ENCODE assay signal across 16 mouse cellular contexts in genomic region chr10:67029297-67029696, GRCm38 (mm10).
A peak's percentile ranks its signal among the peaks of the same experiment; 100 is the strongest.
DNase-seq lines count a peak whose midpoint lies in the region; ATAC-seq and TF ChIP-seq lines count a peak whose summit lies in the region.
"Had no signal": no experiment of that assay in that cellular context is flagged by ENCODE, and none has a peak within 500 bp of the region (broad histone marks: within the 10 kb centered on the region; RNA-seq: fewer than 3 reads in every experiment).

No protein-coding gene starts in this region.

- ATAC-seq in kidney, postnatal 0 days (replicated peaks; ENCODE audit: low FRiP score, low read depth): peak; percentile 53; the same call in 1 of the 2 replicates
- no peak for ATAC-seq in limb, embryonic 14.5 days (ENCODE audit: low FRiP score, low read depth)
- ATAC-seq: CD4-positive, CD25-positive, alpha-beta regulatory T cell, adult 4 months had no signal

- TF ChIP-seq CTCF in lung, adult 2 months (IDR thresholded peaks at IDR 0.05; ENCODE audit: insufficient read depth, low read length): no peak
- TF ChIP-seq CTCF in kidney, postnatal 0 days (IDR thresholded peaks at IDR 0.05; ENCODE audit: low read depth): no peak

- H3K27me3 ChIP-seq in kidney, postnatal 0 days (ENCODE audit: insufficient read depth, low read length): no peaks in the 10 kb centered on the region
- no peaks in the 10 kb centered on the region for H3K27me3 ChIP-seq in limb, embryonic 14.5 days (ENCODE audit: control insufficient read depth, insufficient read depth, low read length)
- H3K27me3 ChIP-seq: embryonic facial prominence, embryonic 13.5 days; heart, embryonic 12.5 days; stomach, embryonic 15.5 days had no signal

- peaks cover 10% of the 10 kb centered on the region; the same call in 1 of the 2 replicates for H3K4me1 ChIP-seq in lung, adult 2 months (ENCODE audit: control insufficient read depth, insufficient read depth, low read length)
- no peaks in the 10 kb centered on the region for H3K4me1 ChIP-seq in kidney, postnatal 0 days (replicated peaks; ENCODE audit: insufficient read depth, low read length)
- H3K4me1 ChIP-seq in limb, embryonic 14.5 days (ENCODE audit: control insufficient read depth, insufficient read depth, low read length): peaks cover 19% of the 10 kb centered on the region; the same call in 1 of the 2 replicates

- H3K27ac ChIP-seq in kidney, postnatal 0 days: no peak overlapping the region
- H3K27ac ChIP-seq in limb, embryonic 14.5 days (replicated peaks; ENCODE audit: low read depth, low read length): peak overlapping the region; percentile 35; the same call in 1 of the 2 replicates
- H3K27ac ChIP-seq: embryonic facial prominence, embryonic 13.5 days; forebrain, embryonic 10.5 days; liver, embryonic 14.5 days; stomach, embryonic 15.5 days had no signal

- H3K36me3 ChIP-seq in kidney, postnatal 0 days (ENCODE audit: insufficient read depth, low read length): 0 out of 2 replicates have a peak, but pooled peaks cover 5% of the 10 kb centered on the region
- H3K36me3 ChIP-seq in limb, embryonic 14.5 days (ENCODE audit: control insufficient read depth, insufficient read depth, low read length): peaks cover 5% of the 10 kb centered on the region; the same call in 1 of the 2 replicates
- H3K36me3 ChIP-seq: stomach, embryonic 15.5 days had no signal

- no peak overlapping the region for H3K4me2 ChIP-seq in kidney, postnatal 0 days (ENCODE audit: low read length)
- 0 out of 2 replicates have a peak overlapping the region, but pooled peaks have one; percentile 1 for H3K4me2 ChIP-seq in limb, embryonic 14.5 days (replicated peaks; ENCODE audit: low read depth, low read length, severe bottlenecking)
- H3K4me2 ChIP-seq: embryonic facial prominence, embryonic 13.5 days; heart, embryonic 12.5 days; stomach, embryonic 15.5 days had no signal

- no peak overlapping the region for H3K4me3 ChIP-seq in lung, adult 2 months (replicated peaks; ENCODE audit: extremely low read depth, low read depth, low read length)
- no peak overlapping the region for H3K4me3 ChIP-seq in kidney, postnatal 0 days (replicated peaks; ENCODE audit: low read depth, low read length)
- no peak overlapping the region for H3K4me3 ChIP-seq in limb, embryonic 14.5 days (replicated peaks; ENCODE audit: low read length)
- H3K4me3 ChIP-seq: embryonic facial prominence, embryonic 13.5 days; forebrain, embryonic 10.5 days; heart, embryonic 12.5 days; stomach, embryonic 15.5 days had no signal

- H3K9me3 ChIP-seq in kidney, postnatal 0 days (replicated peaks; ENCODE audit: low read length): no peaks in the 10 kb centered on the region
- no peaks in the 10 kb centered on the region for H3K9me3 ChIP-seq in limb, embryonic 14.5 days (ENCODE audit: control insufficient read depth, low read length)
- H3K9me3 ChIP-seq: embryonic facial prominence, embryonic 13.5 days; forebrain, embryonic 10.5 days; stomach, embryonic 15.5 days had no signal

- DNase-seq in cerebellum, postnatal 25 days: peak; percentile 43 to 50
- no peak for DNase-seq in cerebellum, postnatal 10 days
- peak; percentile 26 for DNase-seq in lung, postnatal 36 days
- no peak for DNase-seq in lung, adult 2 months
- DNase-seq in kidney, postnatal 0 days (ENCODE audit: low spot score): no peak
- DNase-seq in limb, embryonic 14.5 days (ENCODE audit: low spot score): no peak
- no peak for DNase-seq in layer of hippocampus, postnatal 25 days (ENCODE audit: extremely low spot score in 1 of 2, low spot score in 1 of 2)
- DNase-seq: heart, postnatal 36 days; lung, postnatal 10 days; spleen, adult 18-20 months had no signal

- TF ChIP-seq POLR2A in lung, adult 2 months (IDR thresholded peaks at IDR 0.05; ENCODE audit: borderline replicate concordance, extremely low read depth, low read depth, low read length): no peak
- TF ChIP-seq POLR2A in limb, embryonic 14.5 days (IDR thresholded peaks at IDR 0.05; ENCODE audit: borderline replicate concordance, extremely low read depth, insufficient read depth, insufficient read length): no peak

- 70% methylated on average over 12 of the region's 12 CpGs for WGBS in lung, adult 2 months
- WGBS in kidney, postnatal 0 days: 60% methylated on average over 12 of the region's 12 CpGs
- WGBS in limb, embryonic 14.5 days: 48% methylated on average over 12 of the region's 12 CpGs

- H3K9ac ChIP-seq in kidney, postnatal 0 days (ENCODE audit: low read depth, low read length): no peak overlapping the region
- no peak overlapping the region for H3K9ac ChIP-seq in limb, embryonic 14.5 days (ENCODE audit: low read depth, low read length, severe bottlenecking)
- H3K9ac ChIP-seq: embryonic facial prominence, embryonic 13.5 days; heart, embryonic 12.5 days; liver, embryonic 14.5 days; stomach, embryonic 15.5 days had no signal

Comparison
In these comparisons a context has a peak if more than half of its experiments do, and no peak if none do; other contexts are left out.
1. DNase-seq: peak in cerebellum, postnatal 25 days (2 of 2) and lung, postnatal 36 days (single experiment); none in cerebellum, postnatal 10 days (0 of 2), lung, adult 2 months (single experiment), kidney, postnatal 0 days (single experiment), limb, embryonic 14.5 days (single experiment) and layer of hippocampus, postnatal 25 days (0 of 2).